Mouse (Mus musculus) NIH3T3 (cell line): ENCODE data around the gene Timm13.
A peak's percentile ranks its signal among the peaks of the same experiment; 100 is the strongest.

Experiments
- DNase-seq: peaks from one replicate; pipeline ENCODE4 v3.0.0-alpha.2; 2012; ENCODE audit warnings: low read depth

Gene Timm13

DNA sequence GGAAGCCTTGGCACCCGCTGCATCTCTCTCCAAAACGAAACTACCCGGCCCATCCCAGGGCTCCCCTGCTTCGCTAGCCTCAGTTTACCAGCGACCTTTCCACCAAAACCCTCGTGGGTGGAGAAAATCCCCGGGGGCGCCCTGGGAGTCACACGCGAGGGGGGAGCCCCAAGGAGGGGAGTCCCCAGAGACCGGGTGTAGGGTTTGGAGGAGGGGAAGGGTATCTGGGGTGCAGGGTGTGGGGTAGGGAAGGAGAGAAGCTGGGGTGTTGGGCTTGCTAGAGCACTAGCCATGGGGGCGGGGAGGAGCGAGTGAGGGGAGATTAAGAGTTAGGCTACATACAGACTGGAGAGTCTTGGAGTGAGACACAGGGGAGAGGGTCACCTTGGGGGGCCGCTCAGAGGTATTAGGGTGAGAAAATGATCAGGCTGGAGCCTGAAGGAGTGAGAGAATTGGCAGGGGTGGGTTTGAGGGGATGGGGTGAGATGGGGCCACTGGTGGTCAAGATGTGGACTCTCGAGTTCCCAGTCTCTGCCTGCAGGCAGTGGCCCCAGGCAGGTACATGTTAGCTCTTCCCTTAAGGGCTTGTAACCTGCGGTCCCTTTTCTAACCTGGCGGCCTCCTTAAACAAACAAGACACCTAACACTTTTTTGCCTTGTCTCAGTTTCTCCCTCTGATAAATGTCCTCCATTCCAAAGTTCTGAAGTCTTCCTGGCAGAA, 32.1 kb upstream of the Timm13 start:
- peak; percentile 58 for DNase-seq

GRCm38 (mm10) chr10:80932206-80932605, 31.4 kb upstream of the Timm13 start:
- DNase-seq: peak; percentile 82

GRCm38 (mm10) chr10:80931695-80932094, 30.9 kb upstream of the Timm13 start:
- peak; percentile 56 for DNase-seq

DNA sequence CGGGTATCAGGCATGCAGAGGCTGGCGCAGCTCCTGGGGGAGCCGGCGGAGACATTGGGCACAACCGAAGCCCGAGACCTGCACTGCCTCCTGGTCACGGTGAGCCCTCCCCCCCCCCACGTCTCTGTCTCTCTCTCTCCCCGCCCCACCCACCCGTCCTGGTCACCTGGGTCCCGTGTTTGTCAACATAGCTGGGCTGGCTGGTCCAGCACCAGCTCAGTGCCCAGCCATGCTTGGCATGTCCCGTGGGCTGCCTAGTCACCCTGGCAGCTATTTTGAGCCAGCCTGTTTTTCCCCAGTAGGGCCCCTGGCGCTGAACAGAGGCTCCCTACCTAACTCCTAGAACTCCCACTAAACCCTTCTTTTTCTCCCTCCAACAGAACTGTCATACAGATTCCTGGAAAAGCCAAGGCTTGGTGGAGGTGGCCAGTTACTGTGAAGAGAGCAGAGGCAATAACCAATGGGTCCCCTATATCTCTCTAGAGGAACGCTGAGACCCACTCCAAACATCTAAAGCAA, 30.4 kb upstream of the Timm13 start:
- DNase-seq: peak; percentile 68

GRCm38 (mm10) chr10:80930361-80931152, 29.8 kb upstream of the Timm13 start:
- DNase-seq: peak; percentile 78

DNA sequence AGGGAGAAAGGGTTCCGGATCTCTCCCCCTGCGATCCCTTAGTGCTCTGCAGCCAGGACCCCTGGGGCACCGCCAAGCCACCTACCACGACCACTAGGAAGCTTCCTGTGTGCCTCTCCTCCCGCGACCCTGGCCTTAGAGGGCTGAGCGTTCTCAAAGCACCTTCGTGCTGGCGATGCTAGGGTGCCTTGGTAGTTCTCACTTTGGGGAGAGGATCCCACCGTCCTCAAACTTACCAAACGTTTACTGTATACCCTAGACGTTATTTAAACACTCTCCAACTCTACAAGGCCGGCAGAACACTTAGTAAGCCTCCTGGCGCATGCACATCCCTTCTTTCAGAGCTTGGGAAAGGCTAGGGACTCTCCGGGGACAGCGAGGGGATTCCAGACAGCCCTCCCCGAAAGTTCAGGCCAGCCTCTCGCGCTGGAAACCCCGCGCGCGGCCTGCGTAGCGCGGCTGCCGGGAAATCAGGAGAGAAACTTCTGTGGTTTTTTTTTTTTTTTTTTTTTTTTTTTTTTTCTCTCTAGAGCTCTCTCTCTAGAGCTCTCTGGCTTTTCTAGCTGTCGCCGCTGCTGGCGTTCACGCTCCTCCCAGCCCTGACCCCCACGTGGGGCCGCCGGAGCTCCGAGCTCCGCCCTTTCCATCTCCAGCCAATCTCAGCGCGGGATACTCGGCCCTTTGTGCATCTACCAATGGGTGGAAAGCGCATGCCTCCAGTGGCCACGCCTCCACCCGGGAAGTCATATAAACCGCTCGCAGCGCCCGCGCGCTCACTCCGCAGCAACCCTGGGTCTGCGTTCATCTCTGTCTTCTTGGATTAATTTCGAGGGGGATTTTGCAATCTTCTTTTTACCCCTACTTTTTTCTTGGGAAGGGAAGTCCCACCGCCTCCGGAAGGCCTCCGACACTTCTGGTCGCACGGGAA, 28.8 kb upstream of the Timm13 start, which contains the start of gene Gadd45b:
Gene Gadd45b, plus strand, starts transcription at position 775 of the 928 bp plus-strand sequence.
- DNase-seq: peak; percentile 100

GRCm38 (mm10) chr10:80928586-80929298, 28.0 kb upstream of the Timm13 start:
- peak; percentile 96 for DNase-seq

DNA sequence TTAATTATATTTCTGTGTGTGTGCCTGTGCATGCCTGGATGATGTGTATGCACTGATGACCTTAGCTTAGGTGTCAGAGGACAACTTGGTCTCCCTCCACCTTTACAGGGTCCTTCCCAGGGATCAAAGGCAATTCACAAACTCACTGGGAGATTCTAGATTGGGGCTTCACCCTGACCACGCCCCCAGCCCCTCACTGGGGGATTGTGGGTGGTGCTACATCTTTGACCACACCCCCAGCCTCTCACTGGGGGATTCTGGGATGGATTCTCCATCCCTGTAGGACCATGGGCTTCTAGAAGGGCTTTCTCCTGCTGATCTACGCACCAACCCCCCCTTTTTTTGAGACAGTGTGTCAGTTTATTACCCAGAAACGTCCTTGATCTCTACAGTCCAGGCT, 24.7 kb upstream of the Timm13 start:
- DNase-seq: no peak

DNA sequence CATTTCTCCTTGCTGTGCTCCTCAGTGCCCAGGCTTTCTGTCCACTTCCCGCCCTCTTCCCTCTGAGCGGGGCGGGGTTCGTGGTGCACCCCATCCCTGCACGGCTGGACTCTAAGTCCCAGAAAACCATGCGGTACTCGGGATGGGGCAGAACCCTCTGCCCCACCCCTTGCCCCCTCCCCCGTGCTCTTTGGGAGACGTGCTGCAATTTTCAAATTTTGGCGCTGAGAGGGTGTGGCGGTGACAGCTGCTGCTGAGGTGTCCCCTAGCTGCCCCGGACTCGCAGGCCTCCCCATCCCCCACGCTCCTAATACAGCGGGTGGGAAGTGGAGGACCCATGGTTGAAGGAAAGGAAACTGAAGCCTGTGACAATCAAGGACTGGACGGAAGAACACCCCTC, 21.2 kb upstream of the Timm13 start:
- DNase-seq: no peak

- DNase-seq: peak; percentile 88
These were observed 17.1 kb upstream of the Timm13 start, which contains the start of gene Lmnb2 for GRCm38 (mm10) chr10:80917779-80918434. Gene Lmnb2 (minus strand): TSS chr10:80918245.

DNA sequence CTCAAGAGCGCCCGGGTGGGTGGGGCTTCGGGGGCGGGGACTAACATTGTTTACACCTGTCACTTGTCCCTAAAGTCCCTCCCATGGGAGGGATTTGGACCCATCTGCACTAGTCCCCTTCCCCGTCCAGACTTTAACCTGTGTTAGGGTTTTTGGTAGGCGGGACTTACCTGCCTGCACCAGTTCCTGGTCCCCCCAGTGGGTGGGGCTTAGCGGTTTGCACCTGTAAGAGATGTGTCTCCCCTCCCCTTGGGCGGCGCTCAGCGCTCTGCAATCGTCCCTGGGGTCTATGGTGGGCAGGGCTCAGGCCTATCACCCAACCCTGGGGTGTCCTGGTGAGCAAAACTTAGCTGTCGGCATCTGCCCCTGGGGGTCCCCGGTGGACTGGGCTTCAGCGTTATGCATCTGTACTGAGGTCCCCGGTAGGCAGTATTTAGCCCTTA, 16.6 kb upstream of the Timm13 start:
- DNase-seq: no peak

GRCm38 (mm10) chr10:80915736-80916135, 15.0 kb upstream of the Timm13 start:
- no peak for DNase-seq

DNA sequence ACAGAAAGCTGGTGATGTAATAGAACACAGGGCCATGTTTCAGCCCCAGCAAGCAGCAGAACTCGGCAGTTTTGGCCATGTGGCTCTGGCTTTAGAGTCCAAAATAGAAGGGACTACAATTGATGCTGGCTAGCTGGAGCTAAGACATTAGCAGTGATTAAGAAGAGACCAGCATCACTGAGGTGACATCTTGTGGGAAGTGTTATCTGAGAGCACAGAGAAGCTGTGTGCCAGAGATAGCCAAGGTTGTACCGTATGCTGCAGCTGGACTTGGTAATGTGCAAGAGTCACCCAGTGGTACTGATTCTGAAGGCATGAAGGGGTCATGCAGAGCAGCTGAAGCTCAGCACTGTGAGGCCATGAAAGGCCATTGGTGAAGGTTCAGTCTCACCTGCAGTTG, 14.5 kb upstream of the Timm13 start:
- no peak for DNase-seq

DNA sequence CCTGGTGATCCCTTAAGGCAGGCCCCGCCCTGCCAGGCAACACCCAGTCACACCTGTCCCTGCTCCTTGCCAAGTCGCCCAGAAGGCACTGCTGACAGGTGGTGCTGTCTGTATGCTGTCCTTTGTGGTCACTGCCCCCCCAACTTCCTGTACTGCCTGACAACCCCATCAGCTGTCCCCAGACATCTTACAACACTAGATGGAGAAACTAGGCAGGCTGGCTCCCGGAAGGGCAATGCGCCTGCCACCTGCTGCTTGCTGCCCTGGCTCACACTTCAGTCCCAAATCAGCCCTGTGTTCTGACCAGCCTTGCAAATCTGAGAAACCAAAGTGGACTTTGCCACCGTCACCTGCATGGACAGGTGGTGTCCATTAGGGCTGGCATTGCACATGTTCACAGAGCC, 13.5 kb upstream of the Timm13 start:
- no peak for DNase-seq

DNA sequence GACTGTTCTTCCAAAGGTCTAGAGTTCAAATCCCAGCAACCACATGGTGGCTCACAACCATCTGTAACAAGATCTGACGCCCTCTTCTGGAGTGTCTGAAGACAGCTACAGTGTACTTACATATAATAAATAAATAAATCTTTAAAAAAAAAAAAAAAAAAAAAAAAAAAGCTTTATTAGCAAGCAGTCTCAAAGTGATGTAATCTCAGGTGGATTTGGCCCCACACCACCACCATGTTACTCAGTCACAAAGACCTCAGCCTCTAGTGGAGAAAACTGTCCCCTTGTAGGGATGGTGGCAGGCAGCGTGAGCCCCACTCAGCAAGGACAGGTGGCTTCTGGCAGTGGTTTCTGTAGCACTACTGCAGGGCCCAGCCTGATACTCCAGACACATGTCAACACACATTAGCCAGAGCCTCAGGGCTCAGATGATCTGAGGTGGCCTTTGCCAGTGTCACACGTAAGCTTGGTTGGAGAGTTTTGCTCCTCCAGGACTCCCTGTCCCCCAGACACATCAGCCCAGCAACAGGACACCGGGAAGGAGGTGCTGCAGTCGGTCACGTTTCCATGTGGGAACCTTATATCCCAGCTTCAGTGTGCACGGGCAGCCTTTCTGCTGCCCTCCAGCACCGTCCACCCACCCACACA, 12.7 kb upstream of the Timm13 start:
- DNase-seq: no peak

- DNase-seq: no peak
These were observed 11.1 kb upstream of the Timm13 start for GRCm38 (mm10) chr10:80911891-80912290.

- no peak for DNase-seq
These were observed 10.6 kb upstream of the Timm13 start for GRCm38 (mm10) chr10:80911354-80911753.

DNA sequence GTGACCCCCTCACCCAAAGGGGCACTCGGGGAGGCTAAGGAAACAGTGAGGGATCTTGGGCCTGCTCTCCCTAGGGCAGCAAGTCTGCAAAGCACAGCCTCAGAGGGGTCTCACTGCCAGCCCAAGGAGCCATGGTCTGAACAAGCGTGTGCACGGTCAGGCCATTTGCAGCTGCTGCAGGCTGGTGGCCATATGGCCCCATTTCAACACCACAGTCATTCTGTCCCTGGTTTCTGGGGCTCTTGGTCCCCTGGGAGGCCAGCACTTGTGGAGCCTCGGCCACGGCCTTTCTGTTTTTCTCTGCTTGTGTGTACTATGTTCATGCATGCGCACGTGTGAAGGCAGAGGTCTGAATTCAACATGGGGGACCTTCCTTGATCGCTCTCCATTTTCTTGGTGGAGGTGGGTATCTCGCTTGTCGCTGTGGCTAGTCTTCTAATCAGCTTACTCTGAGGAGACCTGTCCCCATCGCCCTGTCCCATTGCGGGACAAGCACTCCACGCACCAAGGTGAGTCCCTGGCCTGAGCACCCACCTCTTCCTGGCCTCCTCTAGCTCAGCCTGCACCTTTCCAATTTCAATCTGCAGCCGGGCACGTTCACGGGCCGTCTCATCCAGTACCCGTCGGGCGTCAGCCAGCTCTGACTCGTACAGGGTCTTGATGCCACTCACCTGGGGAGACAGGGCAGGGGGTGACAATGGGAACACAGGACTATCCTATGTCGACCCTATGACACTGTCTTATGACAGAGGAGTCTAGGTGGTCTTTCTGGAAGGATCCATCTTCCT, 8.8 kb upstream of the Timm13 start:
- DNase-seq: no peak

- no peak for DNase-seq
These were observed 3.9 kb upstream of the Timm13 start for GRCm38 (mm10) chr10:80904709-80905108.
